Mouse (Mus musculus): ENCODE results near the gene 2010106E10Rik. TPM values are rescaled to one million over a fixed set of nuclear protein-coding genes. Genes with fewer than 3 reads are reported as not detected.
A peak's percentile ranks its signal among the peaks of the same experiment; 100 is the strongest.

The 2010106E10Rik gene
- polyA plus RNA-seq, 1 experiment from 2014 or later: not detected

GRCm38 (mm10) chrX:112601306-112602120 lies 106.4 kb downstream of the 2010106E10Rik start:
- H3K9ac ChIP-seq (ENCODE audit: low read length): peak overlapping the region; percentile 59
- H3K27ac ChIP-seq (replicated peaks): peak overlapping the region; percentile 63
- no peaks in the 10 kb centered on the region for H3K27me3 ChIP-seq (ENCODE audit: control insufficient read depth, insufficient read depth, low read length)
- H3K4me3 ChIP-seq (ENCODE audit: low read depth, low read length): peak overlapping the region; percentile 56
- 13% methylated on average over 42 of the region's 81 CpGs for WGBS
- no peaks in the 10 kb centered on the region for H3K4me1 ChIP-seq (replicated peaks; ENCODE audit: control insufficient read depth, insufficient read depth)
- ATAC-seq (ENCODE audit: low FRiP score, low TSS enrichment) (peak; percentile 65), DNase-seq (ENCODE audit: low spot score) (peak; percentile 31)
- H3K9me3 ChIP-seq (ENCODE audit: control insufficient read depth, low read length): no peaks in the 10 kb centered on the region
- no peak for TF ChIP-seq CTCF (IDR thresholded peaks at IDR 0.05; ENCODE audit: low read depth)
- no peak for TF ChIP-seq EP300 (optimal IDR thresholded peaks at IDR 0.05)
- peak overlapping the region; percentile 59 for H3K4me2 ChIP-seq (replicated peaks; ENCODE audit: low read depth)
- no peaks in the 10 kb centered on the region for H3K36me3 ChIP-seq (ENCODE audit: control insufficient read depth, insufficient read depth, low read length)

Other genes starting within 250 kb of the 2010106E10Rik start
- gene Apool, start 183.9 kb upstream of the 2010106E10Rik start, polyA plus RNA-seq (2015; fragmentation: Nextera tagmentation; extraction: Ambion mirVana): 38.7 and 39.6 TPM in 2 replicates
- not detected in 2 replicates for gene Satl1, start 88.5 kb upstream of the 2010106E10Rik start, polyA plus RNA-seq (2015; fragmentation: Nextera tagmentation; extraction: Ambion mirVana)
- gene Zfp711, start 105.3 kb downstream of the 2010106E10Rik start, polyA plus RNA-seq (2015; fragmentation: Nextera tagmentation; extraction: Ambion mirVana): 2.5 and 3.0 TPM in 2 replicates
- 48.2 and 51.2 TPM in 2 replicates for gene Pof1b, start 203.4 kb downstream of the 2010106E10Rik start, polyA plus RNA-seq (2015; fragmentation: Nextera tagmentation; extraction: Ambion mirVana)

Measured in stomach, postnatal 0 days (tissue).